Mouse (Mus musculus): ENCODE data around the gene Crx.

The Crx gene

GRCm38 (mm10) chr7:15859657-15860056, 20.1 kb downstream of the Crx start:
- DNase-seq (ENCODE audit: low spot score) = no peak

GRCm38 (mm10) chr7:15839578-15839977, 40.2 kb downstream of the Crx start, which contains the start of gene Obox6:
Obox6 (minus strand) TSS chr7:15839678.
- no peak for DNase-seq (ENCODE audit: low spot score)
